In the genomic region with DNA sequence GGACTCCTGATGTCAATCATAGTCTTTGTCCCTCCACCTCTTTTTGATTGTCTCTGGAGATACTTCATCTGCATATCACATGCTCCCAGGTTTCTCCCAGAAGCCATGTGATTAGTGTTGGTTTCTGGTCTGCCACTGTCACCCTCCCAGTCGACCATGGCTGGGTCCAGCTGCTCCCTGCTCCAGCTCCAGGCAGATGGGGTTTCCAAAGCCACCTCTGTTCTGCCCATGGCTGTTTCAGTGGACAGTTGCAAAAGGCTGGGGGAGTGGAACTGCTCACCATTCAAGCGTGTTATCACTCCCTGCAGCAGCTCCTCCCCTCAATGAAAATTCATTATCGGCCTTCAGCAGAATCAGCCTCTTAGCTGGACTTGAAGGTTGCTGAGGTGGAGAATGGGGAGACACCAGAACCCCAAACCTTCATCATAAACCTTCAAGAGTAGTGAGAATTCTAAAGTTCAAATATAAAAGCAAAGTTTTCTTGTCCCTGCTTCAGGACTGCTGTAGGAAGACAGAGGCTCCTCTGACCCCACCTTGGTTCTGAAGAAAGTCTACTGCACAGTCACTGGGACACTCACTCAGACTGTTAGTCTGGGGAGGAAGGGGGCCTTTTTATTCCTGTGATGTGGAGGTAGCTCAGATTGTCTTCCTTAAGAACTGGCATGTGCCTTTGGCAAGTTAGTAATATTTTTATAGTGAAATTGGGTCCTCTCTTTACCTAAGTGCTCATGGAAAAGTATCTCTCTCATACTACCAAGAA, we compare ENCODE assay signal across 11 mouse cellular contexts. TPM values are rescaled to one million over a fixed set of nuclear protein-coding genes. Genes with fewer than 3 reads are reported as not detected.
DNase-seq lines count a peak whose midpoint lies in the region; ATAC-seq and TF ChIP-seq lines count a peak whose summit lies in the region.
"Had no signal": no experiment of that assay in that cellular context is flagged by ENCODE, and none has a peak within 500 bp of the region (broad histone marks: within the 10 kb centered on the region; RNA-seq: fewer than 3 reads in every experiment).

No protein-coding gene starts in this region.

- H3K4me3 ChIP-seq in lung, embryonic 14.5 days (ENCODE audit: low read depth, low read length), result no peak overlapping the region
- no peak overlapping the region for H3K4me3 ChIP-seq in liver, embryonic 11.5 days (ENCODE audit: low read depth, low read length)
- no peak overlapping the region for H3K4me3 ChIP-seq in forebrain, embryonic 12.5 days (replicated peaks)
- H3K4me3 ChIP-seq: midbrain, embryonic 15.5 days had no signal

- H3K27me3 ChIP-seq in lung, embryonic 14.5 days (ENCODE audit: insufficient read depth, low read length), result no peaks in the 10 kb centered on the region
- no peaks in the 10 kb centered on the region for H3K27me3 ChIP-seq in liver, embryonic 11.5 days (replicated peaks; ENCODE audit: control insufficient read depth, insufficient read depth, low read length)
- no peaks in the 10 kb centered on the region for H3K27me3 ChIP-seq in forebrain, embryonic 12.5 days
- H3K27me3 ChIP-seq: midbrain, embryonic 15.5 days had no signal

- peak; percentile 48 for DNase-seq in heart, adult 11 months
- DNase-seq in heart, adult 18-20 months, result no peak
- no peak for DNase-seq in lung, embryonic 14.5 days
- no peak for DNase-seq in lung, postnatal 14 days
- peak; percentile 34 for DNase-seq in liver, embryonic 11.5 days (ENCODE audit: low spot score)
- DNase-seq in spleen, postnatal 36 days (ENCODE audit: low spot score in 2 of 2), result peak; percentile 48 to 63
- no peak for DNase-seq in gastrocnemius, postnatal 25 days
- DNase-seq: cerebellum, postnatal 36 days; right cerebral cortex, postnatal 14 days had no signal

- H3K4me2 ChIP-seq in lung, embryonic 14.5 days, result no peak overlapping the region
- H3K4me2 ChIP-seq in liver, embryonic 11.5 days, result peak overlapping the region; percentile 42
- H3K4me2 ChIP-seq in forebrain, embryonic 12.5 days, result no peak overlapping the region
- H3K4me2 ChIP-seq: midbrain, embryonic 15.5 days had no signal

- TF ChIP-seq CTCF in lung, embryonic 14.5 days (IDR thresholded peaks at IDR 0.05; ENCODE audit: low read depth), result no peak

- H3K9ac ChIP-seq in lung, embryonic 14.5 days, result no peak overlapping the region
- H3K9ac ChIP-seq in liver, embryonic 11.5 days (ENCODE audit: low read depth, low read length), result peak overlapping the region; percentile 38; the same call in 1 of the 2 replicates
- H3K9ac ChIP-seq in forebrain, embryonic 12.5 days, result no peak overlapping the region
- H3K9ac ChIP-seq: midbrain, embryonic 15.5 days had no signal

- no peaks in the 10 kb centered on the region for H3K9me3 ChIP-seq in lung, embryonic 14.5 days (ENCODE audit: low read depth, low read length)
- no peaks in the 10 kb centered on the region for H3K9me3 ChIP-seq in liver, embryonic 11.5 days (ENCODE audit: control insufficient read depth, low read length)
- no peaks in the 10 kb centered on the region for H3K9me3 ChIP-seq in forebrain, embryonic 12.5 days
- H3K9me3 ChIP-seq: midbrain, embryonic 15.5 days had no signal

- no peak for ATAC-seq in lung, embryonic 14.5 days (ENCODE audit: insufficient read depth)
- ATAC-seq in liver, embryonic 11.5 days (replicated peaks; ENCODE audit: low FRiP score), result peak; percentile 91
- ATAC-seq in forebrain, embryonic 12.5 days (ENCODE audit: low FRiP score), result no peak
- ATAC-seq: midbrain, embryonic 15.5 days had no signal

- H3K36me3 ChIP-seq in lung, embryonic 14.5 days (ENCODE audit: insufficient read depth), result no peaks in the 10 kb centered on the region
- H3K36me3 ChIP-seq in liver, embryonic 11.5 days (ENCODE audit: control insufficient read depth, insufficient read depth, low read length), result no peaks in the 10 kb centered on the region
- no peaks in the 10 kb centered on the region for H3K36me3 ChIP-seq in forebrain, embryonic 12.5 days (replicated peaks)
- H3K36me3 ChIP-seq: midbrain, embryonic 15.5 days had no signal

- no peaks in the 10 kb centered on the region for H3K4me1 ChIP-seq in lung, embryonic 14.5 days (ENCODE audit: insufficient read depth)
- H3K4me1 ChIP-seq in liver, embryonic 11.5 days (replicated peaks; ENCODE audit: control insufficient read depth, insufficient read depth, low read length), result peaks cover 8% of the 10 kb centered on the region; the same call in 1 of the 2 replicates
- H3K4me1 ChIP-seq in forebrain, embryonic 12.5 days, result peaks cover 43% of the 10 kb centered on the region

- 46% methylated on average over 3 of the region's 3 CpGs for WGBS in lung, embryonic 14.5 days
- WGBS in liver, embryonic 11.5 days, result 41% methylated on average over 3 of the region's 3 CpGs
- 67% methylated on average over 3 of the region's 3 CpGs for WGBS in forebrain, embryonic 12.5 days

- 0 out of 2 replicates have a peak overlapping the region, but pooled peaks have one; percentile 18 for H3K27ac ChIP-seq in lung, embryonic 14.5 days (ENCODE audit: low read depth)
- H3K27ac ChIP-seq in liver, embryonic 11.5 days (ENCODE audit: low read depth, low read length), result peak overlapping the region; percentile 45; the same call in 1 of the 2 replicates
- H3K27ac ChIP-seq in forebrain, embryonic 12.5 days, result no peak overlapping the region
- H3K27ac ChIP-seq: midbrain, embryonic 15.5 days had no signal

RNA-seq across cellular contexts. Expression of gene Gm10260, which starts 17.0 kb away (rescaled TPM):
- 100 to 1,000 TPM; 108 to 118 TPM for total RNA-seq in heart, adult 18-20 months (2021)
- polyA plus RNA-seq in lung, embryonic 14.5 days (2014; fragmentation: Nextera tagmentation; extraction: Ambion mirVana), result 2.4 and 8.7 TPM in 2 replicates
- polyA plus RNA-seq in liver, embryonic 11.5 days (2014; fragmentation: Nextera tagmentation; extraction: Ambion mirVana), result 3.8 and 8.2 TPM in 2 replicates
- total RNA-seq in gastrocnemius, postnatal 25 days (2021), result 10 to 100 TPM; 88.9 to 97.1 TPM
- polyA plus RNA-seq in forebrain, embryonic 12.5 days (2016; fragmentation: Nextera tagmentation; extraction: Ambion mirVana), result 2.4 and 3.0 TPM in 2 replicates

Comparison
In these comparisons a context has a peak if more than half of its experiments do, and no peak if none do; other contexts are left out.
1. DNase-seq: peak in heart, adult 11 months (single experiment), liver, embryonic 11.5 days (single experiment) and spleen, postnatal 36 days (2 of 2); none in heart, adult 18-20 months (0 of 2), lung, embryonic 14.5 days (single experiment), lung, postnatal 14 days (single experiment) and gastrocnemius, postnatal 25 days (single experiment).